Mouse (Mus musculus) G1E (cell line): ENCODE data around the gene Uri1. TPM values are rescaled to one million over a fixed set of nuclear protein-coding genes. Genes with fewer than 3 reads are reported as not detected.

Experiments used
- ATAC-seq: 2 replicates; pipeline ENCODE4 v1.8.0; 2016; ENCODE audit warnings: mild to moderate bottlenecking; ENCODE audit not compliant: insufficient number of reproducible peaks, poor library complexity, low FRiP score, severe bottlenecking; ENCODE audit errors: extremely low read depth
- DNase-seq: peaks from one replicate; pipeline ENCODE4 v3.0.0; 2012; ENCODE audit warnings: low spot score
- H3K27me3 ChIP-seq: 2 replicates; pipeline ENCODE4 v1.6.1; 2012; ENCODE audit warnings: mild to moderate bottlenecking, low read length, inconsistent platforms; ENCODE audit not compliant: insufficient read depth
- H3K36me3 ChIP-seq: replicated peaks from 2 replicates; pipeline ENCODE3; 2012; ENCODE audit warnings: mild to moderate bottlenecking, inconsistent platforms
- H3K4me1 ChIP-seq: 2 replicates; pipeline ENCODE4 v1.6.1; 2012; ENCODE audit warnings: low read depth, low read length, inconsistent platforms, mixed read lengths; ENCODE audit not compliant: insufficient read depth
- H3K4me3 ChIP-seq: 2 replicates; pipeline ENCODE4 v1.5.1; 2012; ENCODE audit warnings: low read depth, mild to moderate bottlenecking, inconsistent platforms, low read length, moderate library complexity, mixed read lengths
- H3K9me3 ChIP-seq: replicated peaks from 2 replicates; pipeline ENCODE4 v1.6.1; 2012; ENCODE audit warnings: inconsistent platforms
- CTCF ChIP-seq: IDR thresholded peaks from 2 replicates; pipeline ENCODE4 v1.5.1; 2012; ENCODE audit warnings: low read depth, low read length, inconsistent platforms, mixed read lengths
- GATA1 ChIP-seq: IDR thresholded peaks from 2 replicates; pipeline ENCODE4 v1.6.1; 2012; ENCODE audit warnings: borderline replicate concordance, low read length, inconsistent platforms, mixed read lengths
- GATA2 ChIP-seq: IDR thresholded peaks from 2 replicates; pipeline ENCODE4 v1.6.1; 2012; ENCODE audit warnings: low read depth, low read length, inconsistent platforms, borderline replicate concordance
- POLR2AphosphoS5 ChIP-seq: IDR thresholded peaks from 2 replicates; pipeline ENCODE4 v1.6.1; 2012; ENCODE audit warnings: low read depth, low read length, inconsistent platforms; ENCODE audit not compliant: insufficient replicate concordance
- TAL1 ChIP-seq: conservative IDR thresholded peaks from 2 replicates; pipeline ENCODE4 v1.6.1; 2012; ENCODE audit warnings: low read depth, low read length, inconsistent platforms, mixed read lengths
- polyA plus RNA-seq: library from polyadenylated mRNA; stranded (reverse); fragments of >175 nt; gene quantifications from 2 replicates; pipeline ENCODE4 v1.2.3, GENCODE M21; 2012
- total RNA-seq, 2 experiments: library from RNA; stranded (forward) in 1 of 2; stranded (reverse) in 1 of 2; fragments of 200-1000 nt in 1 of 2; fragments of >200 nt in 1 of 2; fragmentation: Nextera tagmentation in 1 of 2; gene quantifications; 2 replicates each; pipeline ENCODE4 v1.2.3; 2014 to 2017

Gene Uri1
- total and polyA plus RNA-seq, 3 experiments, result 30.6 to 109 (median 64.1) TPM

DNA sequence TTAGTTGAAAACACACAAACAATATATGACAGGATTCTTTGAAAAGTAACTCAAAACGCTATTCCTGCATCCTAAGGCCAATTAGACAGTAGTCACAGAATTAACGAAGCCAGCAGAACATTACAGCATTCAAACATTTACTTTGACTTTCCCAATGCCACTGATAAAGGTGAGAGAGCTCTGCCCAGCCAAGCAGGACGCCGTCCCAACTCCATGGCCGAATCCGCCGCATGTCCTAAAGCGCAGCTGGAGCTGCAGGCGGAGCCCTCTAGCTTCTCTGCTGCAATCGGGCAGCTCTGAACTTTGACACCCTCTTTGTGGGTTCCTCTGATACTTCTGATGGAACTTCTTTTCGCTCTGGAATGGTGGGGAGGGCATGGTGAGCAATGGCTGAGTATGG lies 62.1 kb downstream of the Uri1 start:
- peaks cover 73% of the 10 kb centered on the region for H3K36me3 ChIP-seq
- no peaks in the 10 kb centered on the region for H3K4me1 ChIP-seq
- TF ChIP-seq CTCF (no peak), GATA2 (no peak), POLR2AphosphoS5 (no peak), GATA1 (no peak), TAL1 (no peak)
- no peaks in the 10 kb centered on the region for H3K9me3 ChIP-seq
- H3K4me3 ChIP-seq, result no peak overlapping the region
- H3K27me3 ChIP-seq, result no peaks in the 10 kb centered on the region
- ATAC-seq (no peak), DNase-seq (no peak)

DNA sequence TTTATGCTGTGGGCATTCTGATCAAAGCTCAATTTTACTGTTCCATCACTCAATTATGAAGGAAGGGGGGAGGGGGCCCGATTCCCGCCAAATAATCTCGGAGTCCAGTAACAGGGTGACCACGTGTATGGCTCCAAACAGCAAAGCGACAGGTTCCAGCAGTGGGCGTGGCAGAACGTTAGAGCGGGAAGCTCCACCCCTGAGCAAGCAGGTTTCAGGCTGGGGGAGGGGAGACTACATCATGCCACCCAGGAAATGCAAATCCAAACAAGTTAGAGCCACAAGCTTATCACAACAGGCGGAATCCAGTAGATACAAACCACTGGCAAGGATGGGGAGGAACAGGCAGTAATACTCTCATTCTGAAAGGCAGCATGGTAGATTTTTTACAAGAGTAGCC lies 71.5 kb downstream of the Uri1 start:
- H3K36me3 ChIP-seq, result peaks cover 28% of the 10 kb centered on the region
- ATAC-seq (no peak), DNase-seq (no peak)
- no peaks in the 10 kb centered on the region for H3K9me3 ChIP-seq
- H3K27me3 ChIP-seq, result no peaks in the 10 kb centered on the region
- TF ChIP-seq GATA2, result no peak
- no peak for TF ChIP-seq POLR2AphosphoS5
- TF ChIP-seq GATA1, result no peak
- no peak for TF ChIP-seq CTCF
- no peak for TF ChIP-seq TAL1
- H3K4me3 ChIP-seq, result no peak overlapping the region
- H3K4me1 ChIP-seq, result no peaks in the 10 kb centered on the region

DNA sequence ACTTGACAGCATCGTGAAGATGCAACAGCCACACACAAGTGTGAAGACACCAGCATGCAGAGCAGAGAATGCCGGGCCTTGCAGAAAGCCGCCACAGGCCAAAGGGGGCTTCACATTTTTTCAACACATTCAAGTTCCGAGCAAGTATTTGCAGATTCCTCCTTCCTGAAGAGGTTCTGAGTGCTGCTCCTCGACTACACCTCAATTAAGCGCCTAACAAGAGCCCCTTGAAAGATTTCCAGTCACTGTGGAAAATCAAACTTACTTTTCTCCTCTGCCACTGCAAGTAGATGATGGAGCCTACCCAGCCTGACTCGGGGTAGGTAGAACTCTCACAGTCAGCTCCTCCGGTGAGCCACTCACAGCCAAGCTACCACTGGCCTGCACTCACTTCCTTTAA lies 86.9 kb downstream of the Uri1 start:
- DNase-seq, result no peak
- no peak for ATAC-seq
- TF ChIP-seq TAL1 (no peak), GATA2 (no peak), GATA1 (no peak), CTCF (no peak), POLR2AphosphoS5 (no peak)

DNA sequence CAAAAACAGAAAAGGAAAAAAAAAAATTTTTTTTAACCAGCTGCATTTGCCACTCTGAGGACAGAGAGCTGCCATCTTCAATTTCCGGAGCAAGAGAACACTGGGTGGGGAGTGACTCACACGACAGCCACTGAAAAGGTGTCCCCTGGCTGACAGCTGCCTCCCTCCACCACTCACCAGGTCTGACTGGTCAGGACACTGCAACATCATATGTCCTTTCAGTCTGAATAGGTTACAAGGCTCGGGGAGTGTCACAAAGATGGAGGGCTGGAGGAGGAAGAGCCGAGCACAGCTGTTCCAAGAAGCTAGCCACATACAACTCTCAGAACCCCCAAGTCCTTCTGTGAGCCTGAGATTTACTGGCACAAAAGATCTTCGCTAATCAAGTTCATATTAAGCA lies 87.6 kb downstream of the Uri1 start:
- TF ChIP-seq GATA2 (no peak), GATA1 (no peak), TAL1 (no peak), CTCF (no peak), POLR2AphosphoS5 (no peak)
- no peak for DNase-seq

More for the DNA sequence above, 86.9 kb downstream of the Uri1 start:
- Histone ChIP-seq H3K4me3 (no peak overlapping the region), H3K9me3 (no peaks in the 10 kb centered on the region), H3K4me1 (no peaks in the 10 kb centered on the region), H3K36me3 (no peaks in the 10 kb centered on the region), H3K27me3 (no peaks in the 10 kb centered on the region)

DNA sequence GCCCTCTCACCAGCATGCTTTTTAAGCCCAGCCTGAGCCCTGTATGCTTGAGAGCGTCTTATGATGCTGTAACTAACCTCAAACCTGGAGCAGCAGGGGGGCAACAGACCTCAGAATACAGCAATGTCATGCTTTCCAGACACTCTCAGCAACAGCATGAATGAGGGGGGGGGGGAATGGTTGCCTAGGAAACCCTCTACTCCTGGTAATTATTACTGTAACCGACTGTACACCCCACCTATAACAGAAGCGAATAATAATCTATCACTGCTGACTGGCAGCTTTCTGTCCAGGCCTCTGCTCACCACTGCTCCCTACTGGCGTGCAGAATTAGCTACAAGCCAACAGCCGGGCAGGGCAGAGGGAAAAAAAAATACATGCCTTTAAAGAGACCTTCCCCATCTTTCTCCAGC lies 88.6 kb downstream of the Uri1 start:
- Histone ChIP-seq H3K4me3 (no peak overlapping the region), H3K27me3 (no peaks in the 10 kb centered on the region), H3K4me1 (no peaks in the 10 kb centered on the region), H3K9me3 (no peaks in the 10 kb centered on the region), H3K36me3 (no peaks in the 10 kb centered on the region)
- no peak for DNase-seq
- no peak for TF ChIP-seq GATA2
- ATAC-seq, result no peak; the same call in 1 of the 2 replicates

More for the DNA sequence above, 87.6 kb downstream of the Uri1 start:
- Histone ChIP-seq H3K9me3 (no peaks in the 10 kb centered on the region), H3K36me3 (no peaks in the 10 kb centered on the region), H3K4me3 (no peak overlapping the region), H3K4me1 (no peaks in the 10 kb centered on the region), H3K27me3 (no peaks in the 10 kb centered on the region)
- ATAC-seq, result no peak

DNA sequence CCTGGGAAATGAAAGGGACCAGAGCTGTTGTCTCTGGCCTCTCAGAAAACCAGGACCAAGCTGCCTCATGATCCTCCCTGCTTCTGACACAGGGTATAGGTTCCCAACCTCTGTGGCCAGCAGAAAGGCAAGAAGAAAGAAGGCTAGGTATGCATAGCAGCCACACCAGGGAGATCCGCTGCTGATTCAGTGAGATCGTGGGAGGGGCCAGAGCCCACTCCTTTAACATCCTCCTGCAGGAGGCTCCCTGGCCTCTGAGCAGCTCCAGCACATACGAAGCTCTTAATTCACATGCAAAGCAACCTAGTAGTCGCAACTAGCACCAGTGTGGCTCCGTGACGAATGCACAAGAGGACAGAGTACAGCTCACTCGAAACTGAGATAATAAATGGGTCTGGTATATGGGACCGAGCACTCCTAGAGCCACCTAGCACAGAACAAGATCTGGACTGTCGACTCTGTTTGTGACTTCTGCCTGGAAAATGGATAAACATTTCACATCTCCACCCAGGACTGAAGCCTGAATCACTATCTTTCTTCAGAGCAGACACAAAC lies 89.5 kb downstream of the Uri1 start:
- TF ChIP-seq POLR2AphosphoS5 (no peak), GATA1 (no peak), CTCF (no peak), GATA2 (no peak), TAL1 (no peak)
- Histone ChIP-seq H3K9me3 (no peaks in the 10 kb centered on the region), H3K36me3 (no peaks in the 10 kb centered on the region), H3K4me1 (no peaks in the 10 kb centered on the region), H3K27me3 (no peaks in the 10 kb centered on the region), H3K4me3 (no peak overlapping the region)
- ATAC-seq (no peak), DNase-seq (no peak)

DNA sequence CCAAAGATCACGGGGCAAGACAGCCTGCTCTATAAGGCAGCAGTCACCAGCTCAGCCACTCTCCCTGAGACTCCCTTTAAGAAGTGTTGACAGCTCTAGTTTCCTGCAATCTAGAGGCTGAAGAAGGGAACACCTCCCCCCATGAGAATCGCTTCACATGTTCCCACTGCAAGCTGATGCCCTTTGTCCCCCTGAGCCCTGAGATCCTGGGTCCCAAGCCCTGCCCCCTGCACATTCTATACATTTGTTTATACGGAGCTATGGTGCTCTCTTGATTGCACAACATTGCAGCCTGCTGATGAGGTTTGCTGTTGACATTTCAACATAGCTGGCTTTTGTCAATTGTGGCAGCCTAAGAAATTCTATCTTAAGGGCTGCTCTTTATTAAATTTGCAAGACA lies 91.7 kb downstream of the Uri1 start:
- DNase-seq (no peak), ATAC-seq (no peak)

More for the DNA sequence above, 91.7 kb downstream of the Uri1 start:
- H3K27me3 ChIP-seq, result no peaks in the 10 kb centered on the region
- H3K4me3 ChIP-seq, result no peak overlapping the region
- H3K4me1 ChIP-seq, result no peaks in the 10 kb centered on the region
- H3K36me3 ChIP-seq, result no peaks in the 10 kb centered on the region
- TF ChIP-seq GATA1 (no peak), CTCF (no peak), GATA2 (no peak), TAL1 (no peak), POLR2AphosphoS5 (no peak)
- H3K9me3 ChIP-seq, result 0 out of 2 replicates have a peak, but pooled peaks cover 2% of the 10 kb centered on the region
